Mouse (Mus musculus) induced T-regulatory cell, adult 2 months (primary cell): ENCODE measurements around the gene Slc25a23.

ENCODE experiments used
- DNase-seq: peaks from one replicate; pipeline ENCODE4 v3.0.0-alpha.2; 2012; ENCODE audit warnings: low read depth

The Slc25a23 gene

GRCm38 (mm10) chr17:57012245-57012795 is 47.3 kb downstream of the Slc25a23 start:
- DNase-seq = no peak

DNA sequence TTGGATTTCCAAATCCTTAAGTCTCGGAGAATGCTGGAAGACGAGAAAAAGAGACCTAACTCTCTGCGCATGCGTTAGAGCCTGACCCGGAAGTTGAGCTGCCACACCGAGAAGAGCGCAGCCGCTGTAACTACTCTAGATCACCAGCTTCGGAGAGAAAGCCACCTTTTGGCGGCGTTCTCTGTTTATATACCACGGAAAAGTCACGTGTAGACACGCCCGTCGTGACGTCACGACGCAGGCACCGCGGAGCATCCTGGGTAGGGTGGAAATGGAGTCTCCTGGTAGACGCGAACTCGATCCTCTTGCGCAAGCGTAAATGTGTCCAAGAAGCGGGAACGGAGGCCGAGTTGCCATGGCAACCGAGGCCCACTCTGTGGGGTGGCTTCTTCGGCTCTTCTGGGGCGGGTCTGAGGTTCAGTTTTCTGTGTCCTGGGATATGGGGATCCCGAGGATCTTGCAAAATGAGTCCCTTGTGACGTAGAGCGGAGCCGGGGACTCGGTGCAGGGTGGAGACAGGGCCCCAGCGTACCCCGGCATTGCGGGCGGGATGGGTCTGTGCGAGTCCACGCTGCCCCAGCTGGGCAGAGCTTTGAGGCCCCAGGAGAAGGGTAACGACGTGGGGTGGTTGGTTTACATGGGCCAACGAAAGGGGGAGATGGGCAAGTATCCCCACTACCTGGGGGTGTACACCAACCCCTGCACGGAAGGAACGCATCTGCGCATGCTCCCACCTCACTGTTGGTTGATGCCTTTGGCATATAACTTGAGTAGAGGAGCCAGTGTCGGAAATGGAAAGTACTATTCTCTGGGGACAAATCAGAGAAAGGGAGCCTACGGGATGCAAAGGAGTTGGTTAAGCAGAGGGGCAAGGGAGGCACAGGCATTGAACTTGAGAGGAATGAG is 48.2 kb downstream of the Slc25a23 start, which contains the start of the genes Gtf2f1 and Gm17949:
Gene Gtf2f1 (minus strand): TSS at position 53 of the 906 bp plus-strand sequence.
Gene Gm17949 (plus strand): TSS at position 234 of the 906 bp plus-strand sequence.
- peak; percentile 100 for DNase-seq

GRCm38 (mm10) chr17:57010911-57011235 is 48.8 kb downstream of the Slc25a23 start:
- DNase-seq = no peak

DNA sequence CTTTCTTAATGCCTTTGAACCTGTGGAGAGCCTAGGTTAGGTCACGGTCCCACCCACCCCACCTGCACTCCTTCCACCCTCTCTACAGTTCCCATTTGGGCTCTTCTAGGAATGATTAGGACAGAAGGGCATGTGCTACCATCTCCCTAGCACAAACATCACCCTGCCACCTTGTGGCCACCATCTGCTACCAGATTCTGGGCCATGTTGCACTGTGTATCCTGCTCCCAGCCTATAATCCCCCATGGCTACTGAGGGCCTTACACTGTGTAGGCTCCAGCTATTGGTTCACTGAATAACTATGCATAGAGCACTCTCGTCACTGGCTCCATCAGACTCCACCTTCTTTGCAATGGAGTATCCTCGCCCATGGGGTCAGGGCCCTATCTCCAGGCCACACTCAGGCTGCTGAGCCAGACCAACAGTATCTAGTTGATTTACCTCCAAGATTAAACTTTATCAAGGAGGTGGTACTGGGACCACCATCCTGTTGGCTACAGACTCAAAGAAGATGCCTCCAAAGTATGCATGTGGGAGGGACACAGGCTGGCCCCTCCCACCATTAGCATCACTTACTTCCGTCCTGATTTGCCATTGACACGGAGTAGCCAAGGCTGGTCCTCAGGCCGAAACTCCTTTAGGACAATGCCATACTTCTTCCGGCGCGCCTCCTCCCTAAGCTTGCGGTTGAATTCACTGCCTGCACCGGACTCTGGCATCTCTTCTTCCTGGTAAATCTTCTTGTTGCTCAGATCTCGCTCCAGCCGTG is 52.3 kb downstream of the Slc25a23 start:
- DNase-seq = no peak

DNA sequence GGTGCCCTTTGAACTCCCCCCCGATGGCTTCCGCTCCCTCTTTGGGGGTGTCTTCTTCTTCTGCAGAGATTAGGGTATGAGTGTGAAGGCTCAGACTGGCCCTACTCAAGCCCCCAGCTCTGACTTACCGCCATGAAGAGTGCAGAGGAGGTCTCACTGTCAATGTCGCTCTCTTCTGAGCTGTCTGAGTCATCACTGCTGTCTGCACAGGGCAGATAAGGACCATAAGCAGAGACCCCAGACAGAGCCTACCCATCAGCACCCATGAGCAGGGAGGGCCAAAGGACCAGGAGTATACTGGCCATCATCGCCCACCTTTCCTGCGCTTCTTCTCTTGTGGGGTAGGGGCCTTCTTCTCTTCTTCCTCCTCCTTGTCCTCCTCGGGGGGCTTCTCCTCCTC is 55.7 kb downstream of the Slc25a23 start:
- DNase-seq = no peak

DNA sequence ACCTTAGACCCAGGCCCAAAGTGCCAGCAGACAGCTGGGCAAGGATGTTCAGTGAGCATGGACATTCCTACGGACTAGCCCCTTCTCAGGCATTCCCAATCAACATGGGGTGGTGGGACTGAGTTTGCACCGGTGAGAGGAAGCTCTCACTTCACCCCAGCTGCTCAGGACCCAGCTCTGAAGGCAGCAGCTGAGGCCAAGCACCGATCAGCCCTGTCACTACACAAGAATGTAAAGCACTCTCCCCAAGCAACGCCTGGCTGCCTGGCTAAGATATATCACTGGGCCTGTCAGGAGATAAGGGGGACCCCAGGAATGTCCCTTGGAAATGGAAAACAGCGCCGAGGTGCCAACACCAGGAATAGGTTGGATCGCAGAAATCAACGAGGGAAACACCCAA is 58.4 kb downstream of the Slc25a23 start:
- DNase-seq = no peak

DNA sequence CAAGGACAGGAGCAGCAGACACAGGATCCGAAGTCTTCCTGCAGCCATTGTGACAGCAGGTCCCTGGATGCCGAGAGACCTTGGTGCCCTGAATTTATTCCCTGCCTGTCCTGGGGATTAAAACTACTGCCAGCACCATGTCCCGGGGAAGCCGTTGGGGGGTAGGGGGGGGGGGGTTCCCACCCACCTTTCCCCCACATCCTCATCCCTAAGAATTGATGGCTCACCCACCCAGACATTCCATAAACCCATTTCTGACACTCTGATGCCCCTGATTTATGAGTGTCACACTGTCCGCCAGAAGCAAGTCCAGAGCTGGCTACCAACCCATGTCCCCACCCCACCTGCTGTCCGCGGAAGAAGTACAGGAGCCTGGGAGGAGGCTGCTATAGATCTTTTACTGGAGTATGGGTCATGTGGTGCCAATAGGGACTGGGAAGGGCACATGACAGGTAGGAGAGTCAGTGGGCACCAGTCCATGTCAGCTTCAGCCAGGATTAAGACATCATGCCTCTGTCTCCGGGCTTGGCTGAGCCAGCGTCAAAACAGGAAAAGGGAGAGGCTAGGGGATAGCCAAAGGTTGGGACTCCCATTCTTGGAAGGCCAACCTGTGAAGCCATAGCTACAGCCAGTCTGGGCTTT is 59.6 kb downstream of the Slc25a23 start, which contains the start of gene Pspn:
Gene Pspn (minus strand): TSS at position 51 of the 642 bp plus-strand sequence.
- DNase-seq = no peak

- no peak for DNase-seq
These were observed 60.2 kb downstream of the Slc25a23 start for GRCm38 (mm10) chr17:56999414-56999813.

GRCm38 (mm10) chr17:56997029-56997667 is 62.5 kb downstream of the Slc25a23 start, which contains the start of gene Alkbh7:
Gene Alkbh7, plus strand, starts transcription at chr17:56997339.
- peak; percentile 99 for DNase-seq

- no peak for DNase-seq
These were observed 63.2 kb downstream of the Slc25a23 start for GRCm38 (mm10) chr17:56996506-56996905.

GRCm38 (mm10) chr17:56995046-56995445 is 64.6 kb downstream of the Slc25a23 start:
- DNase-seq = no peak
